Mouse (Mus musculus) embryonic facial prominence, embryonic 15.5 days (tissue): ENCODE measurements around the gene Alyref2. TPM values are rescaled to one million over a fixed set of nuclear protein-coding genes. Genes with fewer than 3 reads are reported as not detected.
"Not testable (repeated sequence)": the region's sequence is repeated elsewhere in the genome, so short reads cannot be mapped to it uniquely, and the experiment has no call there.

ENCODE experiments used
- ATAC-seq: fragments of 200-750 bp; cut with Nextera tagmentation; 2 replicates; pipeline ENCODE4 v1.8.0; 2017; ENCODE audit warnings: low read depth, moderate TSS enrichment; ENCODE audit not compliant: insufficient number of reproducible peaks, low FRiP score, low TSS enrichment
- H3K27ac ChIP-seq: fragments of 300-500 bp; sonication (generic); replicated peaks from 2 replicates; pipeline ENCODE4 v1.5.1; 2015; ENCODE audit warnings: mild to moderate bottlenecking, inconsistent platforms
- H3K27me3 ChIP-seq: fragments of 300-500 bp; sonication (generic); 2 replicates; pipeline ENCODE4 v1.6.1; 2015; ENCODE audit warnings: inconsistent platforms
- H3K36me3 ChIP-seq: fragments of 300-500 bp; sonication (generic); 2 replicates; pipeline ENCODE4 v1.6.1; 2015; ENCODE audit warnings: mild to moderate bottlenecking, inconsistent platforms
- H3K4me1 ChIP-seq: fragments of 300-500 bp; sonication (generic); 2 replicates; pipeline ENCODE4 v1.6.1; 2015; ENCODE audit warnings: inconsistent platforms
- H3K4me2 ChIP-seq: fragments of 300-500 bp; sonication (generic); replicated peaks from 2 replicates; pipeline ENCODE4 v1.6.1; 2015; ENCODE audit warnings: mild to moderate bottlenecking, inconsistent platforms
- H3K4me3 ChIP-seq: fragments of 300-500 bp; sonication (generic); replicated peaks from 2 replicates; pipeline ENCODE4 v1.5.1; 2015; ENCODE audit warnings: mild to moderate bottlenecking, inconsistent platforms
- H3K9ac ChIP-seq: fragments of 300-500 bp; sonication (generic); 2 replicates; pipeline ENCODE4 v1.6.1; 2015; ENCODE audit warnings: inconsistent platforms
- H3K9me3 ChIP-seq: fragments of 300-500 bp; sonication (generic); replicated peaks from 2 replicates; pipeline ENCODE4 v1.6.1; 2016; ENCODE audit warnings: inconsistent platforms
- WGBS: fragments of 180-500 bp; shearing (Covaris S2); methylation state at CpG from one replicate; pipeline ENCODE4 v1.1.7; 2015; 5-methylcytosine and 5-hydroxymethylcytosine counted together
- polyA plus RNA-seq: library from polyadenylated mRNA; unstranded; fragments of >200 nt; fragmentation: Nextera tagmentation; extraction: Ambion mirVana; gene quantifications from 2 replicates; pipeline ENCODE4 v1.2.1, GENCODE M21; 2015

Gene Alyref2
- polyA plus RNA-seq, 1 experiment from 2014 or later, result 16.8 TPM

GRCm38 (mm10) chr1:171471452-171471851 lies 31.8 kb upstream of the Alyref2 start:
- H3K4me1 ChIP-seq, result no peaks in the 10 kb centered on the region
- H3K9ac ChIP-seq, result no peak overlapping the region
- no peak overlapping the region for H3K27ac ChIP-seq
- no peak for ATAC-seq
- H3K27me3 ChIP-seq, result no peaks in the 10 kb centered on the region
- 42% methylated on average over 1 of the region's 1 CpGs for WGBS
- no peak overlapping the region for H3K4me2 ChIP-seq
- H3K4me3 ChIP-seq, result no peak overlapping the region
- no peaks in the 10 kb centered on the region for H3K36me3 ChIP-seq
- no peaks in the 10 kb centered on the region for H3K9me3 ChIP-seq

GRCm38 (mm10) chr1:171471941-171472340 lies 31.3 kb upstream of the Alyref2 start:
- H3K27me3 ChIP-seq, H3K9me3 ChIP-seq, ATAC-seq, H3K4me3 ChIP-seq, H3K4me1 ChIP-seq, H3K27ac ChIP-seq, H3K4me2 ChIP-seq, H3K36me3 ChIP-seq, H3K9ac ChIP-seq: not testable (repeated sequence)
- 81% methylated on average over 8 of the region's 8 CpGs for WGBS

- no peaks in the 10 kb centered on the region for H3K9me3 ChIP-seq
- WGBS, result 57% methylated on average over 4 of the region's 4 CpGs
- ATAC-seq, result no peak
Measured at GRCm38 (mm10) chr1:171473506-171473905, 29.8 kb upstream of the Alyref2 start.

GRCm38 (mm10) chr1:171473920-171474640 lies 29.2 kb upstream of the Alyref2 start:
- no peak overlapping the region for H3K4me2 ChIP-seq
- no peak overlapping the region for H3K27ac ChIP-seq
- WGBS, result 59% methylated on average over 9 of the region's 9 CpGs
- H3K9me3 ChIP-seq, result no peaks in the 10 kb centered on the region
- H3K36me3 ChIP-seq, result no peaks in the 10 kb centered on the region
- H3K4me1 ChIP-seq, result no peaks in the 10 kb centered on the region
- H3K27me3 ChIP-seq, result no peaks in the 10 kb centered on the region
- no peak overlapping the region for H3K4me3 ChIP-seq
- no peak for ATAC-seq
- H3K9ac ChIP-seq, result no peak overlapping the region

More at GRCm38 (mm10) chr1:171473506-171473905, 29.8 kb upstream of the Alyref2 start:
- Histone ChIP-seq H3K36me3 (no peaks in the 10 kb centered on the region), H3K9ac (no peak overlapping the region), H3K27me3 (no peaks in the 10 kb centered on the region), H3K4me1 (no peaks in the 10 kb centered on the region), H3K4me3 (no peak overlapping the region), H3K4me2 (no peak overlapping the region), H3K27ac (no peak overlapping the region)

GRCm38 (mm10) chr1:171477123-171477522 lies 26.2 kb upstream of the Alyref2 start:
- Histone ChIP-seq H3K27me3 (no peaks in the 10 kb centered on the region), H3K36me3 (no peaks in the 10 kb centered on the region), H3K27ac (peak overlapping the region; percentile 89), H3K4me3 (no peak overlapping the region), H3K9me3 (peaks cover 5% of the 10 kb centered on the region; the same call in 1 of the 2 replicates), H3K4me1 (no peaks in the 10 kb centered on the region), H3K4me2 (no peak overlapping the region), H3K9ac (no peak overlapping the region)
- no peak for ATAC-seq
- WGBS, result 69% methylated on average over 8 of the region's 8 CpGs

GRCm38 (mm10) chr1:171477758-171478545 lies 25.3 kb upstream of the Alyref2 start:
- no peak overlapping the region for H3K9ac ChIP-seq
- H3K27ac ChIP-seq, result peak overlapping the region; percentile 89
- peak overlapping the region; percentile 42 for H3K4me2 ChIP-seq
- peaks cover 8% of the 10 kb centered on the region; the same call in 1 of the 2 replicates for H3K9me3 ChIP-seq
- H3K4me1 ChIP-seq, result no peaks in the 10 kb centered on the region
- H3K4me3 ChIP-seq, result peak overlapping the region; percentile 35
- H3K27me3 ChIP-seq, result no peaks in the 10 kb centered on the region
- peak; percentile 88 for ATAC-seq
- WGBS, result 46% methylated on average over 27 of the region's 27 CpGs
- H3K36me3 ChIP-seq, result no peaks in the 10 kb centered on the region

GRCm38 (mm10) chr1:171478968-171479367 lies 24.3 kb upstream of the Alyref2 start:
- WGBS, result 39% methylated on average over 2 of the region's 2 CpGs
- no peak overlapping the region for H3K9ac ChIP-seq
- H3K36me3 ChIP-seq, result no peaks in the 10 kb centered on the region
- H3K4me1 ChIP-seq, result no peaks in the 10 kb centered on the region
- H3K9me3 ChIP-seq, result peaks cover 12% of the 10 kb centered on the region; the same call in 1 of the 2 replicates
- H3K27me3 ChIP-seq, result no peaks in the 10 kb centered on the region
- no peak for ATAC-seq
- H3K4me3 ChIP-seq, result no peak overlapping the region
- H3K27ac ChIP-seq, result peak overlapping the region; percentile 89; the same call in 1 of the 2 replicates
- H3K4me2 ChIP-seq, result no peak overlapping the region

GRCm38 (mm10) chr1:171494241-171494640 lies 9.0 kb upstream of the Alyref2 start:
- no peaks in the 10 kb centered on the region for H3K36me3 ChIP-seq
- H3K4me3 ChIP-seq, result no peak overlapping the region
- H3K27ac ChIP-seq, result no peak overlapping the region
- H3K9ac ChIP-seq, result no peak overlapping the region
- no peak for ATAC-seq
- H3K27me3 ChIP-seq, result no peaks in the 10 kb centered on the region
- peaks cover 10% of the 10 kb centered on the region; the same call in 1 of the 2 replicates for H3K9me3 ChIP-seq
- no peaks in the 10 kb centered on the region for H3K4me1 ChIP-seq
- no peak overlapping the region for H3K4me2 ChIP-seq
- 88% methylated on average over 13 of the region's 13 CpGs for WGBS

- Histone ChIP-seq H3K9me3 (peaks cover 4% of the 10 kb centered on the region; the same call in 1 of the 2 replicates), H3K36me3 (no peaks in the 10 kb centered on the region), H3K9ac (no peak overlapping the region), H3K27me3 (no peaks in the 10 kb centered on the region), H3K4me2 (no peak overlapping the region), H3K4me3 (no peak overlapping the region), H3K27ac (no peak overlapping the region), H3K4me1 (no peaks in the 10 kb centered on the region)
- 83% methylated on average over 6 of the region's 6 CpGs for WGBS
- no peak for ATAC-seq
Measured at GRCm38 (mm10) chr1:171495371-171495770, 7.9 kb upstream of the Alyref2 start.

GRCm38 (mm10) chr1:171499856-171500255 lies 3.4 kb upstream of the Alyref2 start:
- no peaks in the 10 kb centered on the region for H3K36me3 ChIP-seq
- H3K4me2 ChIP-seq, result no peak overlapping the region
- H3K9ac ChIP-seq, result no peak overlapping the region
- H3K27ac ChIP-seq, result no peak overlapping the region
- H3K27me3 ChIP-seq, result no peaks in the 10 kb centered on the region
- WGBS, result 74% methylated on average over 5 of the region's 5 CpGs
- H3K9me3 ChIP-seq, result no peaks in the 10 kb centered on the region
- no peak overlapping the region for H3K4me3 ChIP-seq
- peaks cover 4% of the 10 kb centered on the region; the same call in 1 of the 2 replicates for H3K4me1 ChIP-seq
- no peak for ATAC-seq

GRCm38 (mm10) chr1:171501016-171501610 lies 2.2 kb upstream of the Alyref2 start:
- H3K4me3 ChIP-seq, result no peak overlapping the region
- no peak overlapping the region for H3K27ac ChIP-seq
- ATAC-seq, result no peak
- 53% methylated on average over 6 of the region's 6 CpGs for WGBS
- H3K4me1 ChIP-seq, result peaks cover 4% of the 10 kb centered on the region; the same call in 1 of the 2 replicates
- H3K36me3 ChIP-seq, result no peaks in the 10 kb centered on the region
- no peak overlapping the region for H3K9ac ChIP-seq
- H3K4me2 ChIP-seq, result no peak overlapping the region
- H3K9me3 ChIP-seq, result no peaks in the 10 kb centered on the region
- no peaks in the 10 kb centered on the region for H3K27me3 ChIP-seq
